Comparison of ENCODE assay signal across 8 mouse cellular contexts in genomic region chr5:137332857-137333511, GRCm38 (mm10). TPM values are rescaled to one million over a fixed set of nuclear protein-coding genes. Genes with fewer than 3 reads are reported as not detected.
DNase-seq lines count a peak whose midpoint lies in the region; ATAC-seq and TF ChIP-seq lines count a peak whose summit lies in the region.

No protein-coding gene starts in this region.

- no peak for TF ChIP-seq EP300 in stomach, postnatal 0 days (optimal IDR thresholded peaks at IDR 0.05)

- TF ChIP-seq POLR2A in spleen, adult 2 months (IDR thresholded peaks at IDR 0.05; ENCODE audit: low read depth, low read length) = no peak

- H3K9me3 ChIP-seq in liver, embryonic 11.5 days (ENCODE audit: control insufficient read depth, low read length) = no peaks in the 10 kb centered on the region
- H3K9me3 ChIP-seq in stomach, postnatal 0 days (ENCODE audit: control insufficient read depth, low read length) = no peaks in the 10 kb centered on the region

- 0 out of 2 replicates have a peak, but pooled peaks cover 1% of the 10 kb centered on the region for H3K36me3 ChIP-seq in spleen, adult 2 months (ENCODE audit: control insufficient read depth, insufficient read depth, low read length)
- H3K36me3 ChIP-seq in liver, embryonic 11.5 days (ENCODE audit: control insufficient read depth, insufficient read depth, low read length) = no peaks in the 10 kb centered on the region
- H3K36me3 ChIP-seq in stomach, postnatal 0 days (ENCODE audit: control insufficient read depth, insufficient read depth, low read length) = no peaks in the 10 kb centered on the region

- peak; percentile 34 for DNase-seq in cerebellum, adult 9-11 months
- no peak for DNase-seq in cerebellum, adult 11-12 months
- DNase-seq in spleen, adult 2 months (ENCODE audit: low read depth in 1 of 2, low spot score in 2 of 2) = no peak
- no peak for DNase-seq in spleen, postnatal 10 days (ENCODE audit: low spot score in 2 of 2)
- DNase-seq in liver, embryonic 11.5 days (ENCODE audit: low spot score) = no peak
- no peak for DNase-seq in stomach, postnatal 0 days (ENCODE audit: low spot score)
- no peak for DNase-seq in frontal cortex, postnatal 25 days (ENCODE audit: low spot score in 2 of 2)
- DNase-seq in testis, postnatal 10 days (ENCODE audit: low spot score) = no peak

- H3K27ac ChIP-seq in spleen, adult 2 months (ENCODE audit: insufficient read depth, low read length) = no peak overlapping the region
- H3K27ac ChIP-seq in liver, embryonic 11.5 days (ENCODE audit: low read depth, low read length) = no peak overlapping the region
- peak overlapping the region; percentile 67 for H3K27ac ChIP-seq in stomach, postnatal 0 days (replicated peaks)

- peak overlapping the region; percentile 89 for H3K4me2 ChIP-seq in liver, embryonic 11.5 days
- H3K4me2 ChIP-seq in stomach, postnatal 0 days (replicated peaks; ENCODE audit: low read depth) = peak overlapping the region; percentile 91

- WGBS in spleen, adult 2 months = 8% methylated on average over 15 of the region's 15 CpGs
- WGBS in liver, embryonic 11.5 days = 19% methylated on average over 15 of the region's 15 CpGs
- WGBS in stomach, postnatal 0 days = 15% methylated on average over 15 of the region's 15 CpGs

- ATAC-seq in liver, embryonic 11.5 days (replicated peaks; ENCODE audit: low FRiP score) = no peak
- ATAC-seq in stomach, postnatal 0 days (ENCODE audit: low FRiP score, low TSS enrichment) = no peak

- peak overlapping the region; percentile 70 for H3K9ac ChIP-seq in liver, embryonic 11.5 days (ENCODE audit: low read depth, low read length)
- peak overlapping the region; percentile 67 for H3K9ac ChIP-seq in stomach, postnatal 0 days (ENCODE audit: low read length)

- peaks cover 5% of the 10 kb centered on the region; the same call in 1 of the 2 replicates for H3K4me1 ChIP-seq in spleen, adult 2 months (ENCODE audit: control insufficient read depth, insufficient read depth, insufficient read length)
- peaks cover 20% of the 10 kb centered on the region for H3K4me1 ChIP-seq in liver, embryonic 11.5 days (replicated peaks; ENCODE audit: control insufficient read depth, insufficient read depth, low read length)
- no peaks in the 10 kb centered on the region for H3K4me1 ChIP-seq in stomach, postnatal 0 days (replicated peaks; ENCODE audit: control insufficient read depth, insufficient read depth)

- no peaks in the 10 kb centered on the region for H3K27me3 ChIP-seq in spleen, adult 2 months (ENCODE audit: control insufficient read depth, insufficient read depth, low read length)
- no peaks in the 10 kb centered on the region for H3K27me3 ChIP-seq in liver, embryonic 11.5 days (replicated peaks; ENCODE audit: control insufficient read depth, insufficient read depth, low read length)
- H3K27me3 ChIP-seq in stomach, postnatal 0 days (ENCODE audit: control insufficient read depth, insufficient read depth, low read length) = no peaks in the 10 kb centered on the region

- peak overlapping the region; percentile 88 for H3K4me3 ChIP-seq in spleen, adult 2 months (ENCODE audit: extremely low read depth, insufficient read depth, insufficient read length)
- H3K4me3 ChIP-seq in liver, embryonic 11.5 days (ENCODE audit: low read depth, low read length) = peak overlapping the region; percentile 70
- H3K4me3 ChIP-seq in stomach, postnatal 0 days (ENCODE audit: low read depth, low read length) = peak overlapping the region; percentile 65

- no peak for TF ChIP-seq CTCF in spleen, adult 2 months (IDR thresholded peaks at IDR 0.05; ENCODE audit: extremely low read depth, insufficient read depth, insufficient read length, insufficient replicate concordance)
- TF ChIP-seq CTCF in stomach, postnatal 0 days (IDR thresholded peaks at IDR 0.05; ENCODE audit: low read depth) = no peak

RNA-seq across cellular contexts. Expression of gene Slc12a9, which starts 0.4 kb away (rescaled TPM):
- 25.8 and 29.7 TPM in 2 replicates for polyA plus RNA-seq in spleen, adult 2 months (2012; rRNA removed)
- polyA plus RNA-seq in liver, embryonic 11.5 days (2014; fragmentation: Nextera tagmentation; extraction: Ambion mirVana) = 6.4 and 7.0 TPM in 2 replicates
- polyA plus RNA-seq in stomach, postnatal 0 days (2015; fragmentation: Nextera tagmentation; extraction: Ambion mirVana) = 6.5 and 7.2 TPM in 2 replicates

RNA-seq across cellular contexts. Expression of gene Ephb4, which starts 16.9 kb away (rescaled TPM):
- polyA plus RNA-seq in spleen, adult 2 months (2012; rRNA removed) = 13.5 and 14.8 TPM in 2 replicates
- 28.2 and 29.9 TPM in 2 replicates for polyA plus RNA-seq in liver, embryonic 11.5 days (2014; fragmentation: Nextera tagmentation; extraction: Ambion mirVana)
- polyA plus RNA-seq in stomach, postnatal 0 days (2015; fragmentation: Nextera tagmentation; extraction: Ambion mirVana) = 12.1 and 13.9 TPM in 2 replicates

RNA-seq across cellular contexts. Expression of gene Trip6, which starts 18.8 kb away (rescaled TPM):
- polyA plus RNA-seq in spleen, adult 2 months (2012; rRNA removed) = 19.8 and 20.6 TPM in 2 replicates
- 31.0 and 31.6 TPM in 2 replicates for polyA plus RNA-seq in liver, embryonic 11.5 days (2014; fragmentation: Nextera tagmentation; extraction: Ambion mirVana)
- 46.4 and 47.9 TPM in 2 replicates for polyA plus RNA-seq in stomach, postnatal 0 days (2015; fragmentation: Nextera tagmentation; extraction: Ambion mirVana)

RNA-seq across cellular contexts. Expression of gene Srrt, which starts 25.5 kb away (rescaled TPM):
- 172 and 175 TPM in 2 replicates for polyA plus RNA-seq in spleen, adult 2 months (2012; rRNA removed)
- polyA plus RNA-seq in liver, embryonic 11.5 days (2014; fragmentation: Nextera tagmentation; extraction: Ambion mirVana) = 165 and 169 TPM in 2 replicates
- 29.3 and 31.6 TPM in 2 replicates for polyA plus RNA-seq in stomach, postnatal 0 days (2015; fragmentation: Nextera tagmentation; extraction: Ambion mirVana)

RNA-seq across cellular contexts. Expression of gene Ufsp1, which starts 38.6 kb away (rescaled TPM):
- polyA plus RNA-seq in spleen, adult 2 months (2012; rRNA removed) = 10.3 and 11.1 TPM in 2 replicates
- polyA plus RNA-seq in liver, embryonic 11.5 days (2014; fragmentation: Nextera tagmentation; extraction: Ambion mirVana) = 13.3 and 13.5 TPM in 2 replicates
- polyA plus RNA-seq in stomach, postnatal 0 days (2015; fragmentation: Nextera tagmentation; extraction: Ambion mirVana) = 11.0 and 11.4 TPM in 2 replicates
